Mouse (Mus musculus): ENCODE measurements around the gene Cela3a.

Cela3a gene

DNA sequence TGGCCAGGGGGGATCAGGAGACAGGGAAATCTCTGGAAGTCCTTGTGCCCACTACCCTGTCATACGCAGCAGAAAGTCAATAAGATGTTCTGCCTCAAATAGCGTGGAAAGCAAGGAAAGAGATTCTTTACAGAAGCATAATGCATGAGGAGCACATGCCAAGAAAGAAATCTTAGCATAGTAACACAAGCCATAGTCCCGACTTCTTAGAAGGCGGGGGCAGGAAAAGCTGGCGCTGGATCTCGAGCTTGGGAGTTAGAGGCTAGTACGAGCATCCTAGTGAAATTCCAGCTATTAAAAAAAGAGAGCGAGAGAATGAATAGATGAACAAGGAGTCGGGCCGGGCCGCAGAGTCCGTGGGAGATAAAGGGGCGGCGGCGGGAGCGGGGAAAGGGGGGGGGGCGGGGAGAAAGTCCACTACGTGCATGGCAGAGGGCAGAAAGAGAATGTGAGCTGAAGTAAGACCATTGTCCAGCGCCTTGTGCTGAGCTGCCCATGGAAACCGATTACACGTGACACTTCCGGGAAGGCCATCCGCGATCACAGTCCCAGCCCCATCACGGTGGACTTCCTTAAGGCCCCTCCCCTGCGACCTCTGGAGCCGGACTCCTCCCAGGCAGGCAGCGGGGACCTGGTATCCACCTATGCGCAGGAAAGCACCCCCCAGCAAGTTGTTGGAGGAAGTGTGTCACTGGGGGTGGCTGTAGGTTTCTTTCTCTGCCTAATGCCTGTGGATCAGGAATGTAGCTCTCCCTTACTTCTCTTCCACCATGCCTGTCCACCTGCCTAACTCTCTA, 39.4 kb downstream of the Cela3a start:
- peak; percentile 82 for DNase-seq

DNA sequence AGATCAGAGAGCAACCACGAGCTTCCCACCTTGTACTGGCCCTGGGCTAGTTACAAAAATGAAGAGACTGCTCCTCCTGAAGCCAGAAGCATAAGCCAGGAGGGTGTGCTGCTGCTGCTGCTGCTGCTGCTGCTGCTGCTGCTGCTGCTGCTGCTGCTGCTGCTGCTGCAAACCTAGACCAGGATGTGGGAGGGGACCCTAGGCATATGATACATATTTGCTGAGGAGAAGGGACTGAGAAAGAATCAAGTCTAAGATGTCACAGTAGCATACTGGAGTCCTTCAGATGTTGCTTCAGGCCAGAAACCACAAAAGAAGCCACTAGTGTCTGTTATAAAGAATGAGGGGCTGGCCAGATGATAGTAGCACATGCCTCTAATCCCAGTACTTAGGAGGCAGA, 41.4 kb downstream of the Cela3a start:
- no peak for DNase-seq

DNA sequence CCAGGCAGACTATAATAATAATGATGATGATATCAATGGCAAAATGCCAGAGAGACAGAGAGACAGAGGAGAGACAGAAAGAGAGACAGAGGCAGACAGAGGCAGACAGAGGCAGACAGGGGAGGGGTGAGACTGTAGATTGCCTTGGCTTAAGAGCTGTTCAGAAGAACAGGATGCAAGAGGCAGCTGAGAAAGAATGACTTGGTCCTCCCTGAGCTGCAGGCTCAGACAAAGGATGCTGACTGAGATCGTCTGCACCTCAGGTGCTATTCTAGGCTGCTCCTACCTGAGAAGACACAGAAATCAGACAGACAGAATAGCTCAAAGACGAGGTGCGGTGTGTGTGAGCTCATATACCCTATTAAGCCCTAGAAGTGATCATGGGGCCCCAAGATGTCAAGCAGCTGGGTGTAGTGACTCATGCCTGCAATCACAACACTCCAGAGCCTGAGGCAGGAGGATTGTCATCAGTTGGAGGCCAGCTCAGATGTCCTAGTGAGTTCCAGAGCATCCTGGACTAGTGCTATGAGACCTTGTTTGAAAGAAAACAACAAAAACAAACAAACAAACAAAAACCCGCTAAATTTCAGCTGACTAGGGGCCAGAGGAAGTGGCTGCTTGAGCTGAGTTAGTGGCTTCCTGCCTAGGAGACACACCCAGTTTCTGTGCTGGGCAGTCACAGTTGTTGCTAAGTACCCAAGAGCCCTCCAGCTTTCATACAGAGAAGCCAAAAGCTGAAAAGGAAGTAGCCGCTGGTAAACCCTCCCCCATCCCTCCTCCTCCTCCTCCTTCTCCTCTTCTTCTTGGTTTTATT, 42.1 kb downstream of the Cela3a start:
- DNase-seq = peak; percentile 65

DNA sequence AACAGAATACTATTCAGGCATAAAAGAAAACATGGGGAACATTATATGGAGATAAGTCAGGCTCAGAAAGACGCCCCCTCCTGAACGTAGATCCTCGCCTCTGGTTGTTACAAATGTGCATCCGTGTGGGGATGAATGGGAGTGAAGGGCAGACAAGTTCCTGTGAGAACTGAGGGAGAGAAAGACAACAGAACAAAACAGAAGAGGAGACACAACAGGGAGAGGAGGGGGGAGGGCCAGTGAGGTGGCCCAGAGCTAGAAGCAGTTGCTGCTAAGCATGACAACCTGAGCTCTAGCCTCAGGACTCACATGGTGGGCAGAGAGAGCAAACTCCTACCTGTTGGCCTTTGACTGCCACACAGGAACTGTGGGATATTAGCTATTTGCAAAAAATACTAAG, 43.5 kb downstream of the Cela3a start:
- no peak for DNase-seq

DNA sequence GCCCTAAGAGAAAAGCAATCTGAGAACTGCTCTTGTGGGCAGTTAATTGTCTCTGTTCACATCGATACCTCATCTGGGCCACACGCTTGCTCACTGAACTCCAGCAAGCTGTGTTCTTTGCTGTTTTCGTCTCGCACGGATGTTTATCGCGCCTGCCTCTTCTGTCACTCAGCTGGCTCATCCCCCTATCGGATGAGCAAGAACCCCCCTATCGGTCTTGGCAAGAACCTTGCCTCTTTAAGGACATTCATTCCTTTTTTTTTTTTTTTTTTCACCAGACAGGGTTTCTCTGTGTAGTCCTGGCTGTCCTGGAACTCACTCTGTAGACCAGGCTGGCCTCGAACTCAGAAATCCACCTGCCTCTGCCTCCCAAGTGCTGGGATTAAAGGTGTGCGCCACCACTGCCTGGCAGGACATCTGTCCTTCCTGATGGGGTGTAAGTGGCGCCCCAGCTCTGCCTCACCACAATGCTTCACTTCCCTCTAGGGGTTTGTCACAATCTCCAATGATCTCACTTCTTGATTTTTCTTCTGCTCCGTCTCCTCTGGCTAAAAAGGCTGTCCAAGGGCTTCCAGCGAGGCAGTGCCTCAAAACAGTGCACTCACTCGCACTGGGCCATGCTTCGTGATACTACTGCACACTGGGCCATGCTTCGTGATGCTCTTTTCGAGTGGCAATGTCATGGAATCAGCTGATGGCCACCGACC, 44.1 kb downstream of the Cela3a start:
- no peak for DNase-seq

DNA sequence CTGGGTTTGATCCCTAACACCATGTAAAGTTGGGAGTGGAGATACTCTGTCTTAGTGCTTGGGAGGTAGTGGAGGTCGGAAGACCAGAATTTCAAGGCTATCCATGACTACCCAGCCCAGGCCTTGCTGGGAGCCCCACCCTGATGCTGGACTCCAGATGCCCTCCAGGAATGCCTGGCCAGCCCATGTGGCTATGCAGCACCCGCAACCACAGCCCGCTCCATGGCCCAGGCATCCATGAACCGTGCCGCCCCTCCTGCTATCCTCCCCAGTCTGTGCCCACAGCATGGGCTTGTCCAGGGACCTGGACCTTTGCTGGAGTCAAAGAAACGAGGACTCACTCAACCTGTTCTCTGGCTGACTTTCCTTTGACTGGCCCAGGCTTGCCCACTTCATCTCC, 44.8 kb downstream of the Cela3a start:
- no peak for DNase-seq

DNA sequence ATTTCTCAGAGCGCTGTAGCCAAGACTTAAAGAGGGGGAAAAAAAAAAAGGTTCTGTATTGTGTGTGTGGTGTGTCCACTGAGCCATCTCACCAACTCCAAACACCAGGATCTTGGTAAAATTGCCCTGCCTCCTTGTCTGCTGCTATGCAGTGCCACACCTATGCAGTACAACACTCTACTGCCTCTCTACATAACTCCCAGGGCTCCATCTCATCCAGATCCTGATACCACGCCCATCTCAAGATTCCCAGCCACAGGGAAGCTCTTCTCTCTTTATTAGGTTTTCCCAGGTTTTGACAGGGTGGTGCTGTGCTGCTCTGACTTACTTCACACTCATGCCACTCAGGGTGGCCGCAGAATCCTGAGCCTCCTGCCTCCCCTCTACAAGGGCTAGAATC, 48.6 kb downstream of the Cela3a start:
- DNase-seq = no peak

DNA sequence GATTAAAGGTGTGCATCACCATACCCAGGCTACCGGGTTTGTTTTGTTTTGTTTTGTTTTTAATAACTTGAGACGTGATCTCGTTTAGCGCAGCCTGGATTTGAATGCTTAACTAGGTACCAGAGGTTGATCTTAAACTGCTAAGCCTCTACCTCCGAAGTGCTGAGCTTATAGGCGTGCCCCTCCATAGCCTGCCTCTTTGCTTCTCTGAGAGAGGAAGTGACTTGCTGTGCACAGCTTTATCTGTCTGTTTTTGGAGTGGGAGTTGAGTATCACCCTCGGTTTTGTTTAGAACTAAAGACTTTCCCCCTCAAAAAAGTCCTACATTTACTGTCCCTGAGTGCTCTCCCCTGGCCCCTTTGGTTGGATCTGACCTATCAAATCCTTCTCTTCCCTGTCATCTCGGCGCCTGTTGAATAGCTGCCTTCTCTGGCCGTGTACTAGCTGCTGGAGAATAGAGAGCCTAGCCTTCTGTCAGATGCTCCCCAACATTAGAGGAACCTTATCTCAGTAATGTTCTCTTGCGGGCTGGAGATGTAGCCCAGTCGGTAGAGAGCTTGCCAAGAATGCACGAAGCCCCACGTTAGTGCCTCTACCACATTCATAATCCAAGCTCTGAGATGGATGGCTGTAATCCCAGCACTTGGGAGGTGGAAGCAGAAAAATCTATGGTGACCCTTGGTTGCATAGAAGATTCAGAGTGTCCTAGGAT, 51.1 kb downstream of the Cela3a start:
- DNase-seq = no peak

DNA sequence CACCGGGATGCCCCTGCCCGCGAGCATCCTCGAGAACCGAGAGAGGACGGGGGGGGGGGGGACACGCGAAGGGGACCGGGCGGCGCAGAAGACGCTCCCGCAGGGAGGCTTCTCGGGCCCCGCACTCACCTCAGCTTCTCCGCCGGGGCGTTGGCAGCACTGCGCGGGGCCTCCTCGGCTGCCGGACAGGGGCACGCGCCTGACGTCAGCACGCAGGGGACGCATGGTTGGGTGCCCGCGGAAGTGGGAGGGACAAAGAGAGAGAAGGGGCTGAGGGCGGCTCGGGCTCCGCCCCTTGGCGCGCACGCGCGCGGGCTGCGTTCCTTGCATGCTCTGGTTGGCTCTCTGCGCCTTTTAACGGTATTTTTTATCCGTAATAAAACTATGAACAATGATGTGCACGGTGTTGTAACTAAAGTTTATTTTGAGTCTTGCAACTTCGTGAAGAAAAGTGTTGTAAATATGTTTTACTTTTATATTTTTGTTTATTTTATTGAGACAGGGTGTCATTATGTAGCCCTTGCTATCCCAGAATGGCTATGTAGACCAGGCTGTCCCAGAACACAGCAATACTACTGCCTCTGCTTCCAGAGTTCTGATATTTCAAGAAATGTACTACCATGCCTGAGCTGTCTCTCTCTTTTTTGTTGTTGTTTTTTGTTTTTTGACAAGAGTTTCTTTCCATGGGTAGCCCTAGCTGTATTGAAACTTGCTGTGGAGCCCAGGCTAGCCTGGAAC, 51.9 kb downstream of the Cela3a start, which contains the start of gene Cdc42:
TSS of gene Cdc42 (minus strand) at position 204 of the 738 bp plus-strand sequence.
- peak; percentile 99 for DNase-seq

DNA sequence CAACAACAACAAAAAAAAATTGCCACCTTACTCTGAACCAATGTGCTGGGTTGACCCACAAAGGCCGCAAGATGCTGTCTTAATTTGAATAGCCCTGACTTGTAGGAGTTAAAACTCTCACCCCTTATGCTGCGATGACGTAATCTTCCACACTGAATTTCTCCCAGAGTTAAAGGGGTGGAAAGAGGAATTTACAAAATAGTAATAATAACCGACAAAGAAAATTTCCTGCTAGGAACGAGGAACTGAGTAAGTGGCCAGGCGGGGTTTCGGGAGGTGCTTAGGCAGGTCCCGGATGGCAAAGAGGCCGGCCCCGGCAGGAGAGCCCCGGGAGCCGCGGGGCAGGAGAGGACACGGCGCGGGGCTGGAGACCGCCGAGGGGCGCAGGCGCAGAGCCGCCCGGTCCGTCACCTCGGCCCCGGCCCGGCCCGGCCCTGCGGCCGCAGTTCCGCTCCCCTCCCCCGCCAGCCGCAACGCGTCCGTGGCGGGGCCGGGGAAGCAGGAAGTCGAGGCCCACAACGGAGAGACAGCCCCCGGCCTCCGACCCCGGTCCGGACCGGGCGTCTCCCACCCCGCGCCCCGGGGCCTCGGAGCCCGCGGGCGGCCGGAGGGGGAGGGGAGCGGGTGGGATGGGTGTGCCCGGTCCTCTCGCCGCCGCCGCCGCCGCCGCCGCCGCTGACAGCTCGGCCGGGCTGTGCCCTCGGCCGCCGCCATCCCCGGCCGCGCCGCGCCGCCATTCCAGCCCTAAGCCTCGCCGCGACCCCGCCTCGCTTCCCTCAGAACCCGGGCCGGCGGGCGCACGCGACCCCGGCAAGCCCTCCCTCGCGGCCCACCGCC, 52.7 kb downstream of the Cela3a start:
- DNase-seq = peak; percentile 86

Data from kidney, postnatal 10 days (tissue).